Mouse (Mus musculus) small intestine, adult 2 months (tissue): Measurements from ENCODE around the gene Slc16a12.

Source experiments
- CTCF ChIP-seq: fragments of 200-500 bp; IDR thresholded peaks from 2 replicates; pipeline ENCODE4 v1.5.1; 2012; ENCODE audit warnings: low read depth, mild to moderate bottlenecking, control low read depth, inconsistent platforms, low read length, moderate library complexity, mixed read lengths; ENCODE audit not compliant: insufficient replicate concordance, insufficient read length; ENCODE audit errors: extremely low read depth
- POLR2A ChIP-seq: fragments of 200-500 bp; IDR thresholded peaks from 2 replicates; pipeline ENCODE4 v1.6.1; 2012; ENCODE audit warnings: low read depth, mild to moderate bottlenecking, control low read depth, inconsistent platforms, low read length, moderate library complexity

DNA sequence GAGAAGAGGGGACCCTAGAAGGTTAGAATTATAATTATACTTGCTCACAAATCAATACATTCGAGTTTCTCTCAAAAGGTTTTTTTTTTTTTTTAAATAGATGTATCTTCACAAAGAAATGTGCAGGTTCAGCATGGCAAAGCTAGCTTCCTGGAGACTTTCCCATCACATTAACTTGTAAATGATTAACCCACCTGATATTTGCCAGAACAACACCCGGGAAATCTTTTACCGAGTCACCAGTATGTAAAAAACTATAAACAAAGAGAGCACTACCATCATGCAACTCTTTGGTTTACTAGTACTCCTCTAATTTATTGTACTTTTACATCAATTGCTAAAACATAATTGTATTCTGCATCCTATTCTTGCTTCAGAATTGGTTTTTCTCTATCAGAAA lies 48.7 kb downstream of the Slc16a12 start:
- TF ChIP-seq CTCF (no peak), POLR2A (no peak)
